Mouse (Mus musculus) urinary bladder, postnatal 36 days (tissue): ENCODE data around the gene Grb2.

ENCODE experiments used
- DNase-seq, 2 experiments: peaks; one replicate each; pipeline ENCODE4 v3.0.0; 2022; ENCODE audit warnings: low spot score in 2 of 2, mixed read lengths in 1 of 2

Grb2 gene

DNA sequence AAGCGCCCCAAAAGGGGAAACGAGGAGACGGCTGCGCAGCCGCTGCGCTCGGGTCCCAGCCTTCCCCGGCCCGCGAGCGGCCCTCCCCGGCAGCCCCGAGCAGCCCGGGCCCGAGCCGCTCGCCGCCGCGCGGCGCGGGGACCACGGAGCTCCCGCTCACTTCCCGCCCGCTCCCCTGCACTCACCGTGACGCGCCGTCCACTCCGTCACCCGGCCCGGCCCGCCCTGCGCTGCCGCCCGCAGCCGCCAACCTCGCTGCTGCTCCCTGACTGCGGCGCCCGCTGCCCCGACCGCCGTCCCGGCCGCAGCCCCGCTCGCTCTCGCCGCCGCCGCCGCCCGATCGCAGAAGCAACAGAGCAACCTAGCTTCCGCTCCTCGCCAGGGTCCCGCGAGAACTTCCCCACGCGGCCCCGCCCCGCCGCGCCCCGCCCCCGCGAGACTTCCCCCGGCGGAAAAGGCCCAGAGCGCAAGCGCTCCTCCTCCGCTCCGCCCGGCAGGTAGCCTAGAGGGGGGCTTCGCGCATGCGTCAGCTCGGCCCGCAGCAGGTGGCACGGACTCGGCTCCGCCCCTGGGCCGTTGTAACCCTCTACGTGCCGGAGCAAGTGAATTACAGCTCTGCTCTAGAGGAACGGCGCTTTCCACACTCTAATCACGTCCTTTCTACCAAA is at the start of gene Grb2:
Gene Grb2 (minus strand): TSS at position 389 of the 668 bp plus-strand sequence.
- DNase-seq, result peak; percentile 94 to 98

GRCm38 (mm10) chr11:115753485-115753884 is 45.1 kb upstream of the Grb2 start:
- no peak for DNase-seq

DNA sequence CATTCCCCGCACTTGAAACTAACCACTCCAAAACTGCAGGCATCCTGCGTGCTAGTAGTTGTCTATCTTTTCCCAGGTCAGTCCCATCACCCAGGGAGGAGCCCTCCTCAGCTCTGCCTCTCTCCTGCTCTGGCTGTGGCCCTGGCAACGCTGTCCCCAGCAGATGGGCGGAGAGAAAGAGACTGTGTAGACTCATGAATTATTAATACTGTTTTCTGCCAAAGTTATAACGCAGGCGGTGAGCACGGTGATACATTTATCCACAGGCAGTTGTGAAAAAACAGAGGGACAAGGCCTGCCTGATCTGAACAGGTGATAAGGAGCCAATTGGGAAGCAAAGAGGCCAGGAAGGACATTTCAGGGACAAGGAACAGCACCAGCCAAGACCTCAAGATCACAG is 44.3 kb upstream of the Grb2 start:
- DNase-seq, result no peak

DNA sequence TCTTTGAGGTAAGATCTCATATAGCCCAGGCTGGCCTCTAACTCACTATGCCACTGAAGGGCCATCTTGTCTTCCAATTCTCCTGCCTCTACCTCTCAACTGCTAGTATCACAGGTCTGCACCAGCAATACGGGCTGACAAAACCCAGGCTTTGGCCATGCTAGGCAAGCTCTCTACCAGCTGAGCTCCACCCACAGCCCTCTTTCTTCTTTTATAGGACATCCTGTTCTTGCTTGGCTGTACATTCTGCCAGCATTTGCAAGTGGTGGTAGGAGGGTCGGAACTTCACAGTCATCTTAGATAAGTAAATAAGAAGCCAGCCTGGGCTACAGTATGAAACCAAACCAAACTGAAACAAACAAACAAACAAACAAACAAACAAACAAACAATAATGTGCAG is 43.3 kb upstream of the Grb2 start:
- DNase-seq, result no peak

GRCm38 (mm10) chr11:115749834-115750233 is 41.4 kb upstream of the Grb2 start:
- no peak for DNase-seq

GRCm38 (mm10) chr11:115747351-115747750 is 39.0 kb upstream of the Grb2 start:
- DNase-seq, result no peak

GRCm38 (mm10) chr11:115746762-115747161 is 38.4 kb upstream of the Grb2 start:
- no peak for DNase-seq

DNA sequence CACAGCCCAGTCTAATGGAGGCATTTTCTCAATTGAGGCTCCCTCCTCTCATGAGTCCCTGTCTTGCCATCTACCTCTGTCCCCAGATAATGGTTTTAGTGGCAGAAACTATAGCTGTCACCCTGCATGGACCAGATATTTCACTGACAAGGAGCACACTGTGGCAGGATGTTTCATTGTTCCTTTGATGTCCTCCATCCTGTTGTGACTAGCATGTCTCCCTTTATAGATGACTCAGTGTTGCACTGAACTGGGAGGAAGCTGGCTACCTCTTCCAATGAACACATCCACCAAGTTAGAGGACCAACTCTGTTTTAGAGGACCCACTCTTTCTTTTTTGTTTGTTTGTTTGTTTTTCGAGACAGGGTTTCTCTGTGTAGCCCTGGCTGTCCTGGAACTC is 37.7 kb upstream of the Grb2 start:
- no peak for DNase-seq

GRCm38 (mm10) chr11:115744385-115744784 is 36.0 kb upstream of the Grb2 start:
- DNase-seq, result no peak

GRCm38 (mm10) chr11:115742926-115743325 is 34.5 kb upstream of the Grb2 start:
- no peak for DNase-seq

DNA sequence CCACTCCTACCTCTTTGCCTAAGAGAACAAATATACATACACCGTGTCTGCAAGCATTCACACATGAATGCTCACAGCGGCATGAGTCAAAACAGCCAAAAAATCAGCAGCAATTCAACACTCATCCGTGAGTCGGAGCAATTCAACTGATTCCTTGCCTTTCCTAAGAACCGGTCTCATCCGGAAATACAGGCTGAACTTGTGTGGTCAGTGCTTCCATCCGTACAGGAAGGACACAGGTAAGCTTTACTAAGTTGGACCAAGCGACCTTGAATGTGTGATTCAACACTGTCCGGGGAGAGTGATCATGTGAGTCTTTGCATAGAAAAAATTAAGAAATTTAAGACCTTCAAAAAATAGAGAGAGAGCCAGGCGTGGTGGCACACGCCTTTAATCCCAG is 32.7 kb upstream of the Grb2 start:
- peak; percentile 55 to 58 for DNase-seq

DNA sequence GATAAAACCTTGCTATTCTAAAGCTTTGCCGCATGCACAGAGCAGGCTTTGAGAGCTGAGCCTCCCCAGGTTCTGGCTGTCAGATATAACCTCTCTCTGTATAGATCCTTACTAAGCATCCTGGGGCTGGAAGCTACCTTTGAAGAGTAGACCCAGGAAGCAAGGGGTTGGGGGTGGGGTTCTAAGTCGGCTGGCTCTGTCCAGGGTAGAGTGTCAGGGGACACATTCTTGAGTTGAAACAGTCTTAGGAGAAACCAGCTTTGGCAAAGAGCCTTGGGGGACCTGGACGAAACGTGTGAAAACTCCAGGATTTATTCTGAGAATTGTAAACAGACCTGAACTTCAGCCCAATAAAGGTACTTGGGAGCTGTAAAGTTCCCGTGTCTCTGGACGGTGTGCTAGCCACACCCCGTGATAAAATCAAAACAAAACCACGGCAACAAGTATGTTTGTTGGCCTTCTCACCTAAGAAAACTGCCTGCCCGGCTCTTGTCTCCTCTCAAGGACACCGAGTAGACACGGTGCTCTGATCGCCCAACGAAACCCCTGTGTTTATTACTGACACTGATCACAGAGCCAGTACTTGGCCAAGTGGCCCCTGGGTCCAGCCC is 30.0 kb upstream of the Grb2 start:
- DNase-seq, result no peak

- DNase-seq, result no peak
These were observed 29.3 kb upstream of the Grb2 start for GRCm38 (mm10) chr11:115737608-115738208.

GRCm38 (mm10) chr11:115734041-115734686 is 25.8 kb upstream of the Grb2 start:
- DNase-seq, result no peak

GRCm38 (mm10) chr11:115723231-115723630 is 14.8 kb upstream of the Grb2 start:
- no peak for DNase-seq

DNA sequence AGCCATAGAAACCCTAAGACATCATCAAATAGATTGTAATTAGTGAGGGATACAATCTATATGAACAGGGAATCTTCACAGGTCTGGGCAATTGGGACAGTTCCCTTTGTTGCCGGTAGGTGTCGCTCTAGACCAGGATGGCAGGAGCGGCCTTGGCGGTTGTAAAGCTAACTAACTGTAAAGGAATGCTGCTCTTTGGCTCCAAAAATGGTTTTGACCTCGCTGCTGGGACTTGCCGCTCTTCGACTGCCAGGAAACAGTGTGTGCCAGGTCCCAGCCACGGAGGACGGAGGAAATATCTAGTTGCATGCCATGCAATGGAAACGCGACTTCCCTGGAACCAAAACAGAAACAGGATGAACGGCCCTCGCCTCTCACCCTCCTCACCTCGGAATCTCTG is 14.2 kb upstream of the Grb2 start:
- DNase-seq, result peak; percentile 81 to 87

GRCm38 (mm10) chr11:115717660-115718390 is 9.4 kb upstream of the Grb2 start:
- DNase-seq, result no peak

GRCm38 (mm10) chr11:115716410-115717338 is 8.3 kb upstream of the Grb2 start:
- no peak for DNase-seq

GRCm38 (mm10) chr11:115714491-115714890 is 6.1 kb upstream of the Grb2 start:
- DNase-seq, result peak in 1 of 2 experiments; percentile 48

GRCm38 (mm10) chr11:115713447-115713846 is 5.0 kb upstream of the Grb2 start:
- DNase-seq, result no peak
